Mouse (Mus musculus): Measurements from ENCODE around the gene Arhgap19.

Arhgap19 gene

DNA sequence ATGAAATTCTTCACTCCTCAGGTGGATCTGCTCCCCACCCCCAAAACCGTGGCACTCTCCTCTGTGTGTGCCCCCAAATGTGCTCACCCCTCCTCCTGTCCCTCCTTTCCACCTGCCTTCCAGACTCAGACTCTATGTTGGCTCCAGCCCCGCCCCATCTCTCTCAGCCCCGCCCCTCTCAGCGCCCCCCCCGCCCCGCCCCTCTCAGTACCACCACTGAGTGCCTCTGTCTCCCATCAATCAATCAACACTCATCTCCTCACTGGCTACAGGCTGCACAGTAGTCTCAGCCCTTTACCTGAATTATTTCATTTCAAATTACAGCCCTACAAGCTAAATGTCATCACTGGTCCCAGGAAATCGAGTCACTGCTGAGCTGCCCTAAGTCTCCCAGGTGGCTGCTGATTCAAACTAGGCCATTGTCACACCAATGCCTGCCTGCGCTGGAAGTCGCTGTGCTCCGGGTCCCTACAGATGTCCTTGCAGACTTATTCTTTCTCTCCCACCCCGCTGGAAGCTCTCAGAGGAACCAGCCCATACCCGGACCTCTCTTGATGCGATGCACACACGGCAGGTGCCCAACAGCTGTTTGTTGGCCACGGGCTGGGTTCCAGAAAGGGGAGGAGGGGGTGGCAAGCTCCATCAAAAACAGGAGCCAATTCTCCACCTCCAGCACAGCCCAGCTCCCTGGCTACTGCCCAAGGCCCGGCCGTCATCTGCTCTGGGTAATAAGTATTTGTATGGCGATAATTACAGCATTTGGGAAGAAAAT lies 64.0 kb downstream of the Arhgap19 start:
- no peak for DNase-seq

DNA sequence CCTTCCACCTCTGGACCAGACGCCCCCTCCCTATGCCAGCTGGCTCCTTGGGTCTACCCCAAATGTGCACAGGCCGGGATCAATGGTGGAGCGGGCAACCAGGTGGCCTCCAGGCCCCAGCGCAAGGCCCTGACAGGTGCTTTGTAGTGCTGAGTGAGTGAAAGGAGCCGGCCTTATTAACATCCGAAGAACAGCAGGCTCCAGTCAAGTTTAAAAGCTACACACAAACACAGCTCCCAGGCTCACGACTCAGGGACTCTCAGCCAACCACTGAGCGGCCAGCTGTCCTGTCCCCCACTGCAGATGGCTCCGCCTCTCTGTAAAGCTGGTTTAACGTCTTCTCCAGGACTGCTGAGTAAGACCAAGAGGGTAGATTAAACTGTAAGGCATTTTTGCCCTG lies 67.2 kb downstream of the Arhgap19 start:
- DNase-seq, result no peak

DNA sequence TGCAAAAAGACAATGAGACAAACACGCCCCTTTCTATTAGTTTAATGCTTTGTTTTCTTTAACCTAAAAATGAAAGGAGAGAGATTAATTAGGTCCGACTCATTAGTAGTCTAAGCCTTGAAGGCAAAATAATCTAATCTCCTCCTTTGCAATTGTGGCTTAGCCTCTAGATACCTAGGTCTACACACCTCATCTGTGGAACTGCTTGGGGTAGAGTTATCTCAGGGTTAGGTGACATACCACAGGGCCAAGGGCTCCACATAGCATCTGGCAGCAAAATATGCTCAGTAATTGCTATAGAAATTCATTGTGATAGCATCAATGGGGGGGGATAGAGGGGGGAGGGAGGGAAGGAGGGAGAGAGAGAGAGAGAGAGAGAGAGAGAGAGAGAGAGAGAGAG lies 76.4 kb downstream of the Arhgap19 start:
- DNase-seq, result no peak

DNA sequence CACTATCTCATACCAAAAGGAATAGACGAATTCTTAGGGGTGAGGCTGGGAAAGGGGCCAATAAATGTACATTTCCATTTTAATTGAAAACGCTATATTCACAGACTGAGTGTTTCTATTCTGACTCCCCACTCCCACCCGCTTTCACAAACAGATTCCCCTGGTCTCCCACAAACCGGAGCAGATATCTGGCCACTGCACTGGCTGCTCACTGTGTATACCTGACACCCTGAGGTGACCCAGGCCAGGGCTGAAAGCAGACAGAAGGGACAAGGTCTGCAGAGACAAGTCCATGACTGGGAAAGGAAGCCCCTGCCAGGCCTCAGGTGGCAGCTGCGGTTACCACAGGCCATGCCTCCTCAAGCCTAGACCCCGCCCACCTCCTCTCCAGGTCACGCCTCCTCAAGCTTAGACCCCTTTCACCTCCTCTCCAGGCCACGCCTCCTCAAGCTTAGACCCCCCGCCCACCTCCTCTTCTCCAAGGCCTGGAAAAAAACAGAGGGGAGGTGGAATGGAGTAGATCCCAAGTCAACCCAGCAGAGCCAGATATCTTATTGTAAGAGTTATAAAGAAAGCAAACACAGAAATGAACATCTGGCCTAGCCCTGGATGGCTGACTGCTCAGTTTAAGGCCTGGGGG lies 76.9 kb downstream of the Arhgap19 start:
- no peak for DNase-seq

DNA sequence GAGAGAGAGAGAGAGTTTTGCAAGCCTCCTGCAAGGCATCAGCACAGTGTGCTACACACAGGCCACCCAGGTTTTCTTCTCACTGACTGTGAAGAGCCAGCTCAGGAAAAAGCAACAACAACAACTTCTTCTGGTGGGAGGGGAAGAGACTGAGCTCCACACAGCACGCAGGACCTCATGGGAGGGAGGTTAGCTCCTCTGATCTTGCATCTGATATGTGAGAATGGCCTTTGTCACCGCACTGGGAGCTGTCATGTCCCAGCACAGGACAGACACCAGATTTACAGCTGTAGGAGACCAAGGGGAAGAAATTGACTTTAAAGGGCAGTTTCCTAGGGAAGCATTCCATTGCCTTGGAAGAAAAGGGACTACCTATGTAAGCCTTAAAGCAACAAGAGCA lies 78.5 kb downstream of the Arhgap19 start:
- DNase-seq, result no peak

DNA sequence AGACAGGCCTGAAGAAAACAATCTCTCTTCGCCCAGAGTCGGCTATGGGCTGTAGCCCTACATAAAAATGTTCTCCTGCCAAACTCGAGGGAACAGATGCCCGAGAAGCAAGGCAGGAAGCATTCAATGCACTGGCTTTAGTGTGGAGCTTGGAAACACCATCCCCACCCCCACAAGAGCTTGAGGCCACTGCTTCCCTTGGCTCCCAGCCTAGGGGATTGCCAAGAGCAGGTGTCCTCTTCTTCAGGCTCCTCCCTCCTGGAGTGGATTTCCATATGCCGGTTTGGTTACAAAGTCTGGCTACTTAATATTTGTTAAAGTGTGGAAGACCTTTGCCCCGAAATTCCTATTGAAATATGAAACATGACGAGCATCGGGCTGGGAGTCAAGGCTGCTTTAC lies 82.4 kb downstream of the Arhgap19 start:
- no peak for DNase-seq
